Mouse (Mus musculus) hindbrain, embryonic 11.5 days (tissue): ENCODE measurements at regions not wholly inside any gene's neighbourhood (a gene's known extent, or its start where the extent isn't known, plus 50 kb on each side); places are given as distances from the start of the nearest gene placed in this dataset.
A peak's percentile ranks its signal among the peaks of the same experiment; 100 is the strongest.

Experiments used
- ATAC-seq: fragments of 200-750 bp; cut with Nextera tagmentation; 2 replicates; pipeline ENCODE4 v1.8.0; 2017; ENCODE audit warnings: mild to moderate bottlenecking, moderate TSS enrichment, moderate library complexity; ENCODE audit not compliant: low FRiP score
- DNase-seq: peaks from one replicate; pipeline ENCODE4 v3.0.0-alpha.2; 2015; ENCODE audit warnings: low spot score
- H3K27ac ChIP-seq: fragments of 300-500 bp; sonication (generic); 2 replicates; pipeline ENCODE4 v1.5.1; 2014; ENCODE audit warnings: mild to moderate bottlenecking, low read depth, low read length
- H3K27me3 ChIP-seq: fragments of 300-500 bp; sonication (generic); 2 replicates; pipeline ENCODE4 v1.6.1; 2014; ENCODE audit warnings: mild to moderate bottlenecking, low read length, moderate library complexity, mixed read lengths; ENCODE audit not compliant: control insufficient read depth, insufficient read depth
- H3K36me3 ChIP-seq: fragments of 300-500 bp; sonication (generic); 2 replicates; pipeline ENCODE4 v1.6.1; 2014; ENCODE audit warnings: mild to moderate bottlenecking, low read length, moderate library complexity, mixed read lengths; ENCODE audit not compliant: control insufficient read depth, insufficient read depth
- H3K4me1 ChIP-seq: fragments of 300-500 bp; sonication (generic); replicated peaks from 2 replicates; pipeline ENCODE4 v1.6.1; 2014; ENCODE audit warnings: low read length, mixed read lengths; ENCODE audit not compliant: control insufficient read depth, insufficient read depth
- H3K4me2 ChIP-seq: fragments of 300-500 bp; sonication (generic); replicated peaks from 2 replicates; pipeline ENCODE4 v1.6.1; 2014; ENCODE audit warnings: mild to moderate bottlenecking, low read depth, low read length
- H3K4me3 ChIP-seq: fragments of 300-500 bp; sonication (generic); 2 replicates; pipeline ENCODE4 v1.5.1; 2014; ENCODE audit warnings: low read depth, low read length
- H3K9ac ChIP-seq: fragments of 300-500 bp; sonication (generic); 2 replicates; pipeline ENCODE4 v1.6.1; 2014; ENCODE audit warnings: low read depth, low read length
- H3K9me3 ChIP-seq: fragments of 300-500 bp; sonication (generic); 2 replicates; pipeline ENCODE4 v1.6.1; 2016; ENCODE audit warnings: low read length; ENCODE audit not compliant: control insufficient read depth
- WGBS: fragments of 180-500 bp; shearing (Covaris S2); extraction: QIAGEN DNeasy Blood & Tissue Kit; methylation state at CpG from one replicate; pipeline ENCODE4 v1.1.7; 2014; 5-methylcytosine and 5-hydroxymethylcytosine counted together

DNA sequence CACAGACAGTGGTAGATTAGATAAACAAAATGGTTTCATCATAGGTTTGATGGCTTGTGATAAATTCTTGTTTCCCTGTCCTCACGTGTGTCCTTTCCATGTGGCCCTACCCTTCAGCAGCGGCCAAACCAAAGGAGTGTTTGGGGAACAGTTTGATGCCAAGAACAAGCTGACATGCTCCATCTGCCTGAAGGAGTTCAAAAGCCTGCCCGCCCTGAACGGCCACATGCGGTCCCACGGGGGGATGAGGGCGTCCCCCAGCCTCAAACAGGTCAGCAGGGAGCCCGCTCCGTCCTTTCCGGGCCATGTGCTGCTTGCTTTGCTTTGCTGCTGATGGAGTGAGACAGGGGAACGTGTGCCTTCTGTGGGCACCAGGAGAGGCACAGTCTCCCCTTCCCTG, 51.0 kb upstream of the Mrps10 start:
- Histone ChIP-seq H3K9me3 (no peaks in the 10 kb centered on the region), H3K27ac (no peak overlapping the region), H3K4me1 (no peaks in the 10 kb centered on the region), H3K9ac (no peak overlapping the region), H3K27me3 (no peaks in the 10 kb centered on the region), H3K4me2 (no peak overlapping the region), H3K4me3 (no peak overlapping the region), H3K36me3 (no peaks in the 10 kb centered on the region)
- WGBS = 82% methylated on average over 11 of the region's 11 CpGs
- DNase-seq (no peak), ATAC-seq (no peak)

DNA sequence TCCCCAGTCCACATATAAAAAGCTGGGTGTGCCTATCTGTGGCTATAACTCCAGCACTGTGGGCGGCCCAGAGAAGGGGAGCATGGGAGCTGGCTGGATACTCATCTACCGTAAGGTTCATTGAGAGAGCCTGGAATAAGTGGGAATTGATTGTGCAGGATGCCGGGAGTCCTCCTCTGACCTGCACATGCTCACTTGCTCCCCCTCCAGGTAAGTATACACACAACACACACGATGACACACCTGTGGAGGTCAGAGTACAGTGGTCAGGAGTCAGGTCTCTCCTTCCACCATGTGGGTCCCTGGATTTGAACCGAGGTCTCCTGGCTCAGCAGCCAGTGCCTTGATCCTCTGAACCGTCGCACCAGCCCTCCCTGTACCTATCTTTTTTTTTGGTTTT, 55.5 kb upstream of the Mrps10 start:
- Histone ChIP-seq H3K9me3 (no peaks in the 10 kb centered on the region), H3K27ac (no peak overlapping the region), H3K27me3 (no peaks in the 10 kb centered on the region), H3K9ac (no peak overlapping the region), H3K36me3 (no peaks in the 10 kb centered on the region), H3K4me2 (no peak overlapping the region), H3K4me3 (no peak overlapping the region), H3K4me1 (no peaks in the 10 kb centered on the region)
- ATAC-seq (no peak), DNase-seq (no peak)
- WGBS = 93% methylated on average over 7 of the region's 7 CpGs

DNA sequence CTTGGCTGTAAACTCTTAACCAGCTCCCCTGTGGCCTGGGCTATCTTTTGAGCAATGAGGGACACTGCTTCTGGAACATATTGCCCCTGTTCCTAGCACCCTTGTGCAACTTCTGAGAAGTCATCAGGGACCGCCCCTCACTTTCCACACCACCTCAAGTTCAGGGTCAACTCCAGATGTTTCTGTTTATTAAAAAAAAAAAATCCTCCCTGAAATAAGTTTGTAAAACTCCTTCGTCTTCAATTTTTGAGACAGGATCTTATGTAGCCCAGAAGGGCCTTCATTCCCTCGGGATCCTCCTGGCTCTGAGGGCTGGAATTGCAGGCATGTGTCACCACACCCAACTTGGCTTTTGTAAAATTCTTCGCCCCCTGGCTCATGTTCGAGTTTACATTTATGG, 57.4 kb upstream of the Mrps10 start:
- H3K4me2 ChIP-seq = no peak overlapping the region

DNA sequence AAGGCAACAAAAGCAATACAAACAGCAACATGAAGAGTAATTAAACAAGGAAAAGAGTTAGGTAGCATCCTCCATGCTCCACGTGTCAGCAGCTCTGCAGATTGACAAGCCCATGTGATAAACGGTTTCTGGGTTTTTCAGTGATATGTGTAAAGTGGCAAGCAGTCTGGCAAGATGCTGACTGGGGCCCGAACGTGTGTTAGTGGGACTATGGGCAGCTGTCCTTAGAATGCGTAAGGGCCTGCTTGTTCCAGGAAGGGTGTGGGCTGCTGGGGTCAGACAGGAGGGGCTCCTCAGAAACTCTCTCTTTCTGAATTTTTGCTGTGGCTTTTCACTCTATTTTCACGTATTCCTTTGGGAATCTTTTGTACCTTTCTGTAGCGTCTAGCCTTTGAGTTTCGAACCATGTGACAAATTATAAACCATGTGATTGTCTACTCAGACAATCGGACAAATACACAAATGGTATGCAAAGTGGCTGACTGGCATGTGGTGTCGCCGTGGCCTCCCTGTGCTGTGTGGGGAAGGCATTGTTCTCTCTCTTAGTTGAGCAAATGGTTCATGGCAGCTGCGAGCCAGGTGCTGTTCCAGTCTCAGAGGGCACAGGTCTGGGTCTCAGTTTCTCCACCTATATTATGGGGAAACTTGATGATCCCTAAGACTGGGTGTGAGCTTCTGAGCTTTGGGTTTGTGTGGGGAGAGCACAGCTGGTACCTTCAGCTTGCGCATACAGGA, 62.5 kb upstream of the Mrps10 start:
- ATAC-seq (peak; percentile 56; the same call in 1 of the 2 replicates), DNase-seq (no peak)
- H3K4me3 ChIP-seq = no peak overlapping the region
- H3K9me3 ChIP-seq = no peaks in the 10 kb centered on the region
- H3K36me3 ChIP-seq = no peaks in the 10 kb centered on the region
- no peaks in the 10 kb centered on the region for H3K27me3 ChIP-seq
- no peak overlapping the region for H3K9ac ChIP-seq
- 60% methylated on average over 13 of the region's 13 CpGs for WGBS
- no peaks in the 10 kb centered on the region; the same call in 1 of the 2 replicates for H3K4me1 ChIP-seq
- H3K4me2 ChIP-seq = no peak overlapping the region
- no peak overlapping the region for H3K27ac ChIP-seq

More for the DNA sequence above, 57.4 kb upstream of the Mrps10 start:
- Histone ChIP-seq H3K27ac (no peak overlapping the region), H3K9me3 (no peaks in the 10 kb centered on the region), H3K4me3 (no peak overlapping the region), H3K36me3 (no peaks in the 10 kb centered on the region), H3K4me1 (no peaks in the 10 kb centered on the region), H3K27me3 (no peaks in the 10 kb centered on the region), H3K9ac (no peak overlapping the region)
- ATAC-seq (no peak), DNase-seq (no peak)
- WGBS = 93% methylated on average over 5 of the region's 5 CpGs

DNA sequence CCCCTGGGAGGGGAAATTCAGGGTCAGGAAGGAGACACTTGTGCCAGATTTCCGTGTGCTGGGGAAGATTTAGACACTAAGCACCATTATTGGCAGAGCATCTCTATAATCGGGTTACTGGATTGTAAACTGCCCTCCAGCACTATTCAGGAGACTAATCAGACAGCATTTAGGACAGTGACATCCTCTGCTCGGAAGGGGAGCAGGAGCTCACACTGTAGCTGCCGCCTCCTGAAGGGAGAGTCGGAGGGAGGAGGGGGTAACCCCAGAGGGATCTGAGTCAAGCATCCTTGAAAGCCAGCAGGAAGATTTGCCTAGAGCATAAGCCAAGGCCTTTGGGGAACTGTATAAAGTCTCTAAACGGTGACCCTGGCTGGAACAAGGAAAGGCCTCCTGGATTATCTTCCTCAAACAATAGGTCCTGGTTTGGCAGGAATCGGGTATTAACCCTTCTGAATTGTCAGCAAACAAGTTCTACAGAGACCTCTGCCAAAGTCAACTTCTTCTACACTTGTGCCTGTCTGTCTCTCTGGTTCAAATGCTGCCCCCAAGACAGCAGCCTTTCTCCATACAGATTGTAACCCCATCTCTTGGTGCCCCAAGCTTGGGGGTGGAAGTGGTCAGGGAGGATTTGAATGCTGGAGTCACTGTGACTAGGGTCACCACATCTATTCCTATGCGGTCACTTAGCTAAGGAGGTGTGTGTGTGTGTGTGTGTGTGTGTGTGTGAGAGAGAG, 64.1 kb upstream of the Mrps10 start:
- Histone ChIP-seq H3K4me1 (no peaks in the 10 kb centered on the region; the same call in 1 of the 2 replicates), H3K4me3 (no peak overlapping the region), H3K9me3 (no peaks in the 10 kb centered on the region), H3K27ac (no peak overlapping the region), H3K9ac (no peak overlapping the region), H3K4me2 (no peak overlapping the region), H3K36me3 (no peaks in the 10 kb centered on the region), H3K27me3 (no peaks in the 10 kb centered on the region)
- ATAC-seq (no peak), DNase-seq (no peak)
- WGBS = 70% methylated on average over 8 of the region's 8 CpGs

DNA sequence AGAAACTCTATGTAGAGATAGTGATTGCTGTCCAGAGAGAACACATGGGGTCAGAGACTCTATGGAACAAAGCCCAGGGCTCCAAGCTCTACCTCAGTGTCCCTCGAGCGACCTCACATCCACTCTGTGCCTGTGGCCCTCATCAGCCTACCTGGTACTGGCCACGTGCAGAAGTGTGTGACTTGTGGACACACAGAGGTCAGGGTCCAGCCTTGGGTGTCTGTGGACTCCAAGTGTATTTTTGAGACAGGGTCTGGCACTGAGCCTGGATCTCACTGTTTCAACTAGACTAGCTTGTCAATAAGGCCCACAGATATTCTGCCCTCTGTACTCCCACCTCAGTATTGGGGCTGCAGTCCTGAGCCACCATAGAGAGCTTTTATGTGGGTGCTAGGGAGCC, 65.1 kb upstream of the Mrps10 start:
- DNase-seq = no peak
- no peak for ATAC-seq
- Histone ChIP-seq H3K9me3 (no peaks in the 10 kb centered on the region), H3K27ac (no peak overlapping the region), H3K36me3 (no peaks in the 10 kb centered on the region), H3K27me3 (no peaks in the 10 kb centered on the region), H3K9ac (no peak overlapping the region), H3K4me1 (no peaks in the 10 kb centered on the region; the same call in 1 of the 2 replicates), H3K4me2 (no peak overlapping the region), H3K4me3 (no peak overlapping the region)
- 87% methylated on average over 3 of the region's 3 CpGs for WGBS

DNA sequence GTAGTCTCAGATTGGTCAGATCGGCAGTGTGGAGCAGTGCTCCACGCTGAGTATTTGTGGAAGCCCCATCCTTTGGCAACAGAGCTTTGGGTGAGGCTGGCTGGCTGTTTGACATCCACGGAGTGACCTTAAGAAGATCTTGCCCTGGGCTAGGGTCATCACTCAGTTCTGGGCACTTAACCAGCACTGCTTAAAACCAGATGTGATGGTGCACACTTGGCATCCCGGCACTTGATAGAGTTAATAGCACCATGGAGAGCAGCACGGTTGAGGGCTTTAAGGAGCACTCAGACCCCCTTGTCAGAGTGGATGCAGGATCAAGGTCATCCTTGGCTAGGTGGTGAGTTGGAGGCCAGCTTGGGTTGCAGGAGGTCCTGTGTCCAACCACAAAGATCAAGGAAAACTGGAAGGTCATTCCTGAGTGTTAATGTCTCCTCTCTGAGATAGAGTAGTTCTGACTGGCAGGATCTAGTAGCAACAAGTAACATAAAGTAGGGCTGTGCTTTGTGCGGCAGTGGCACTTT, 70.2 kb upstream of the Mrps10 start:
- H3K9me3 ChIP-seq = no peaks in the 10 kb centered on the region
- ATAC-seq (no peak), DNase-seq (no peak)
- H3K4me2 ChIP-seq = no peak overlapping the region
- no peak overlapping the region for H3K27ac ChIP-seq
- H3K4me3 ChIP-seq = no peak overlapping the region
- H3K36me3 ChIP-seq = no peaks in the 10 kb centered on the region
- no peaks in the 10 kb centered on the region for H3K27me3 ChIP-seq
- no peak overlapping the region for H3K9ac ChIP-seq
- WGBS = 92% methylated on average over 6 of the region's 6 CpGs
- peaks cover 3% of the 10 kb centered on the region for H3K4me1 ChIP-seq

DNA sequence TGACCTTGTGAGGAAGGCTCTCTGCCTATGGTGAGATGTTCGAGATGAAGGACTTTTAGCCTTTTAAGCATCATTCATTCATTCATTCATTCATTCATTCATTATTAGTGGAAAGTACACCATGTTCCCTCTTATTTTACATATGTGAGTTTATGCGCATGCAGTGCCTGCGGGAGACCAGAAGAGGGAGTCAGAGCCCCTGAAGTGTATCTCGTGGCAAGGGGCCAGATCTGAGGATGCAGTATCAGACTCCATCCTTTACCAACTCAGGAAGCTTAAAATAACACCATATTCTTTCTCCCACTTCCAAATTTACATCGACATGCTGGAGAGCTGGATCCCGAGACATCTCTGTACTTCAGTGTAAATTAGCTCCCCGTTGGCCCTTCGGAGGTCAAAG, 70.7 kb upstream of the Mrps10 start:
- ATAC-seq = no peak
- no peaks in the 10 kb centered on the region for H3K9me3 ChIP-seq
- 91% methylated on average over 8 of the region's 8 CpGs for WGBS
- H3K36me3 ChIP-seq = no peaks in the 10 kb centered on the region
- peaks cover 3% of the 10 kb centered on the region for H3K4me1 ChIP-seq
- DNase-seq = no peak
- H3K27ac ChIP-seq = no peak overlapping the region
- H3K4me2 ChIP-seq = no peak overlapping the region
- no peaks in the 10 kb centered on the region for H3K27me3 ChIP-seq
- no peak overlapping the region for H3K9ac ChIP-seq
- no peak overlapping the region for H3K4me3 ChIP-seq
